Mouse (Mus musculus) liver, adult 2 months (tissue): Measurements from ENCODE around the gene Nfat5.

Experiments used
- CTCF ChIP-seq: fragments of 200-500 bp; IDR thresholded peaks from 2 replicates; pipeline ENCODE4 v1.5.1; 2011; ENCODE audit warnings: low read depth, low read length, control low read depth
- POLR2A ChIP-seq: fragments of 200-500 bp; IDR thresholded peaks from 2 replicates; pipeline ENCODE4 v1.6.1; 2011; ENCODE audit warnings: low read length, control low read depth; ENCODE audit not compliant: insufficient read depth; ENCODE audit errors: extremely low read depth

- no peak for TF ChIP-seq CTCF
- no peak for TF ChIP-seq POLR2A
Observed at GRCm38 (mm10) chr8:107291171-107291601, 2.1 kb upstream of the Nfat5 start.
